Mouse (Mus musculus) C2C12 (cell line): ENCODE data around the gene Faim.

Experiments
- CTCF ChIP-seq: IDR thresholded peaks from one replicate; pipeline ENCODE4 v1.5.1; 2011; ENCODE audit not compliant: control insufficient read depth, insufficient read depth, insufficient read length
- MAX ChIP-seq: IDR thresholded peaks from one replicate; pipeline ENCODE4 v1.6.1; 2011; ENCODE audit warnings: mild to moderate bottlenecking, control low read depth
- MYOD1 ChIP-seq: IDR thresholded peaks from one replicate; pipeline ENCODE4 v1.6.1; 2011; ENCODE audit warnings: low read depth; ENCODE audit not compliant: control insufficient read depth, insufficient read length

DNA sequence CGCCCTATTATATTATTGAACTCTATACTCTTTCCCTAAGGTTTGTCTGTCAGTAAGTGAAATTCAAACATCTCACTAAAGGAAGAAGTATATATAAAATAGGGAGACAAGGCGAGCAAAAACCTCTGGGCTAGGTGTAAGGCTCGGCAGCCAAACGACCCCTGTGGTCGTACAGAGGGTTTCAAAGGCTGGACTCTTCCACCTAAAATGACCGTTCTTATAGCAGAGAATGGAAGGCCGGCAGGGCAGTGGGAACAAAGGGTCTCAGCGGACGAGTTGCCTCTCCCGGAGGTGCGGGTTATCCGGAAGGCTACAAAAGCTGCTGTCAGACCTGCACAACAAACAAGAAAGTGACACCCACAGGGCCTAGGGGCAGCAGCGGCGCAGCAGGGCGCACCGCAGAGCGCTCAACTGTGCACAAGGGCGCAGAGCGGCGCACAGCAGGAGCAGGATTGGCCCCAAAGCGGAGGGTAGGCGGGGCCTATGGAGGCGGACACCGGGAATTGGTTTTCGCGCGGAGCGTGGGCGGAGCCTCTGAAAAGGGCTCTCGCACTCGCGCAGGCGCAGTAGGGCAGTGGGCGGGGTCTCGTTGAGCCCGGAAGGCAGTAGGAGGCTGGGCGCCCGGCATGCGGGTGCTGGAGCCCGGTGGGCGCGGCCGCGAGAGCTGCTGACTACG is at the start of gene Faim:
- TF ChIP-seq CTCF (no peak), MAX (no peak), MYOD1 (no peak)
